Mouse (Mus musculus): ENCODE data around the gene Vps18.

Vps18 gene

DNA sequence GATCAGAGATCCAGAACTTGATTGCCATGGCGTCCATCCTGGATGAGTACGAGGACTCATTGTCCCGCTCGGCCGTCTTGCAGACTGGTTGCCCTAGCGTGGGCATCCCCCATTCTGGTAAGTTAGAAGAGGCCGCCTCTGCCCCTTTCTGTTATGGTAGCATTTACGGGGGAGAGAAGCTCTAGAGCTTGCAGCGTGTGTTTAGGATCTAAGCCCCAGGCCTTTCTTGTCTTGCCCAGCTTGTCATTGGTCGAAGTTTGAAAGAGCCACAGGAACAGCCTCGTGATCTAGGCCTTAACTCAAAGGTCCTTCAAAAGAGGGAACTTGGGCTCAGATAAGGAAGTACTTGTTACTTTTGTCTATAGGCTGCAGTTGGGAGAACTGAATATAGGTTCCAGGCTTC lies 475 bp downstream of the Vps18 start:
- DNase-seq (ENCODE audit: extremely low read depth, low read depth, low spot score): no peak

DNA sequence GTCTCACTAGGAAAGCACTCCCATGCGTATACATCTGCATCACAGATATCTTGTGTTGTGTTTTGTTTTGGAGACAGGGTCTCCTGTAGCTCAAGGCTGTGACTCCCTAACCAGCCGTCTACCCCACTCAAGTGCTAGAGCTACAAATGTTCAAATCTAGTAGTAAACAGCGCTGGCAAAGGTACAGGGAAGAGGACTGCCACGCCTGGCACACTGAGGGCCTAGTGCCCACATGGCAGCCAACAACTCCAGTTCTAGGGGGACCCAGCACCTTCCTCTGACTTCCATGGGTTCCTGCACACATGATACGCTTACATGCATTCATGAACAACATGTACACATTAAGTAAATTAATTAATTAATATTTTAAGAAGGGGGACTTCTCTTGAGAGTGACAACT lies 3.7 kb downstream of the Vps18 start:
- no peak for DNase-seq (ENCODE audit: extremely low read depth, low read depth, low spot score)

DNA sequence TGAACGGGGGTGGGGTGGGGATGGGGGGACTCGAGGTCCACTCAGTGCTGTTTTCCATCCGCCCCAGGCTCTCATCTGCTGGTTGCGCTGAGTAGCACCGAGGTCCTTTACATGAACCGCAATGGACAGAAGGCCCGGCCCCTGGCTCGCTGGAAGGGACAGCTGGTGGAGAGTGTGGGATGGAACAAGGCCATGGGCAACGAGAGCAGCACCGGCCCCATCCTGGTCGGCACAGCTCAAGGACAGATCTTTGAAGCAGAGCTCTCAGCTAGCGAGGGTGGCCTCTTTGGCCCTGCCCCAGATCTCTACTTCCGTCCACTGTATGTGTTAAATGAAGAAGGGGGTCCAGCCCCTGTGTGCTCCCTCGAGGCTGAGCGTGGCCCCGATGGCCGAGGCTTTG lies 4.3 kb downstream of the Vps18 start:
- no peak for DNase-seq (ENCODE audit: extremely low read depth, low read depth, low spot score)

DNA sequence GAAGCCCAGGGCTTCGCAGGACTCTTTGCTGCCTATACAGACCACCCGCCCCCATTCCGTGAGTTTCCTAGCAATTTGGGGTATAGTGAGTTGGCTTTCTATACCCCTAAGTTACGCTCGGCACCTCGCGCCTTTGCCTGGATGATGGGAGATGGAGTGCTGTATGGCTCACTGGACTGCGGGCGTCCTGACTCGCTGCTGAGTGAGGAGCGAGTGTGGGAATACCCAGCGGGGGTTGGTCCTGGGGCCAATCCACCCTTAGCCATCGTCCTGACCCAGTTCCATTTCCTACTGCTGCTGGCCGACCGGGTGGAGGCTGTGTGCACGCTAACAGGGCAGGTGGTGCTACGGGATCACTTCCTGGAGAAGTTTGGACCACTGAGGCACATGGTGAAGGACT lies 4.8 kb downstream of the Vps18 start:
- no peak for DNase-seq (ENCODE audit: extremely low read depth, low read depth, low spot score)

DNA sequence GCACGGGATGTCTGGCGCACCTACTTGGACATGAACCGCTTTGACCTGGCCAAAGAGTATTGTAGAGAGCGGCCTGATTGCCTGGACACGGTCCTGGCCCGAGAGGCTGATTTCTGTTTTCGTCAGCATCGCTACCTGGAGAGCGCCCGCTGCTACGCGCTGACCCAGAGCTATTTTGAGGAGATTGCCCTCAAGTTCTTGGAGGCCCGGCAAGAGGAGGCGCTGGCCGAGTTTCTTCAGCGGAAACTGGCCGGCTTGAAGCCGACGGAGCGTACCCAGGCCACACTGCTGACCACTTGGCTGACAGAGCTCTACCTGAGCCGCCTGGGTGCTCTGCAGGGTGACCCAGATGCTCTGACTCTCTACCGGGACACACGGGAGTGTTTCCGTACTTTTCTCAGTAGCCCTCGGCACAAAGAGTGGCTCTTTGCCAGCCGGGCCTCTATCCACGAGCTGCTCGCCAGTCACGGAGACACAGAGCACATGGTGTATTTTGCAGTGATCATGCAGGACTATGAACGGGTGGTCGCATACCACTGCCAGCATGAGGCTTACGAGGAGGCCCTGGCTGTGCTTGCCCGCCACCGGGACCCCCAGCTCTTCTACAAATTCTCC lies 5.3 kb downstream of the Vps18 start:
- DNase-seq (ENCODE audit: extremely low read depth, low read depth, low spot score): no peak

DNA sequence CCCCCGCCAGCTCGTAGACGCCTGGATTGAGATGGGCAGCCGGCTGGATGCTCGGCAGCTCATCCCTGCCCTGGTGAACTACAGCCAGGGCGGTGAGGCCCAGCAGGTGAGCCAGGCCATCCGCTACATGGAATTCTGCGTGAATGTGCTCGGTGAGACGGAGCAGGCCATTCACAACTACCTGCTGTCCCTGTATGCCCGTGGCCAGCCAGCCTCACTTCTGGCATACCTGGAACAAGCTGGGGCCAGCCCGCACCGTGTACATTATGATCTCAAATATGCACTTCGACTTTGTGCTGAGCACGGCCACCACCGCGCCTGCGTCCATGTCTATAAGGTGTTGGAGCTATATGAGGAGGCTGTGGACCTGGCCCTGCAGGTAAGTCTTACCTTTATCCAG lies 5.9 kb downstream of the Vps18 start:
- no peak for DNase-seq (ENCODE audit: extremely low read depth, low read depth, low spot score)

DNA sequence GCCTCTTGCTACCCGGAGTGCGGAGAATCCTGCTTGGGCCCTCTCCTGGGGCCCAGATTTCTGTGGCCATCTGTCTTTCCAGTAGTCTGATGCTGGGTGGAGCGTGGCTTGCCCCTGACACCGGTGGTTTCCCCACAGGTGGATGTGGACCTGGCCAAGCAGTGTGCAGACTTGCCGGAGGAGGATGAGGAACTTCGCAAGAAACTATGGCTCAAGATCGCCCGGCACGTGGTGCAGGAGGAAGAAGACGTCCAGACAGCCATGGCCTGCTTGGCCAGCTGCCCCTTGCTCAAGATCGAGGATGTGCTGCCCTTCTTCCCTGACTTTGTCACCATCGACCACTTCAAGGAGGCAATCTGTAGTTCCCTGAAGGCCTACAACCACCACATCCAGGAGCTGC lies 8.2 kb downstream of the Vps18 start:
- DNase-seq (ENCODE audit: extremely low read depth, low read depth, low spot score): no peak

DNA sequence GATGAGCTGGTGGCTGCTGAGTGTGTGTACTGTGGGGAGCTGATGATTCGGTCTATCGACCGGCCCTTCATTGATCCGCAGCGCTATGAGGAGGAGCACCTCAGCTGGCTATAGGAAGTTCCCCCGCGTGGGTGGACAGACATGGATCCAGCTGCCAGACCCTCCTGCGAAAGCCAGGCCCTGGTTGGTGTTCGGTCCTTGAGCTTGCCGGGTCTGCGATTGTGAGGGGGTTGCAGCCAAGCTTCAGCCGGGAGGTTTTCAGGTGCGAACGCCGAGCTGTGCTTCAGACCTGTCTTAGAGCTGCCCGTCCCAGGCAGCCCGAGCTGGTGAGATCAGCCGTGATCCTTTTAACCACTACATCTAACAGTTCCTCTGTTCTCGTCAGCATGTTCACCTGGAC lies 9.0 kb downstream of the Vps18 start:
- DNase-seq (ENCODE audit: extremely low read depth, low read depth, low spot score): no peak

DNA sequence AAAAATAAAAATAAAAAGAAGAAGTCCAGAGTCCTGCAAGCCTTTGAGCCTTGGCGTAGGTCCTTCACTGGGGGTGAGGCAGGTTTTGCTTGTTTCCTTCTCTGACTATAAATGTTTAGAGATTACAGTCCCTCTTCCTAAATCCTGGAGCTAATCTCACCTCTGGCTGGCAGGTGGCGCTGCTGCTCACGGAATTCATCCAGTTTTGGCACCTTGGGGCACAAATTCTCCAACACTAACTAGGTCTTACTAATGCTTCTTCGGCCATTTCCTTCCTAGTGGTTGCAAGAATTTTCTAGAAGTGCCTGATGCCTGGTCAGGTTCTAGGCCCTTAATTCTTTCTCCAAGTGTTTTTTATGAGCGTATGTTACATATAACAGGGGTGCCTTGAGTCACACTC lies 9.8 kb downstream of the Vps18 start:
- DNase-seq (ENCODE audit: extremely low read depth, low read depth, low spot score): no peak

DNA sequence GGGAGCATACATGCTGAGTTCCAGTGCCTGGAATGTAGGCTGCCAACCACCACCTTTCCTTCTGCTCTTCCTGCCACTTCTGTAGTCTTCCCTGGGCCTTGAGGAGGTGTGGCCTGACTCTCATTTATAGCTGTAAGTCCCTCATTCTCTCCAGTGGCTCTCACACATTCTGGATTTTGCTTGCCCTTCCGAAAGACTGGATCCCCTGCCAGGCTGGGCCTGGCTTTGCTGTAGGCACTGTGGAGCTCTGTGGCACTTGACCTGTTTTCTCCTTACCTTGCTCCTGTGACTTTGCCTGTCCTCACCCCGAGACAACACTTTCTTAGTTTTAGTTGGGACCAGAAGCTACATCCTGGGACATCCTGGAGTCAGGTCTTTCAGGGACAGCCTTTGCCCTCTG lies 10.3 kb downstream of the Vps18 start:
- no peak for DNase-seq (ENCODE audit: extremely low read depth, low read depth, low spot score)

DNA sequence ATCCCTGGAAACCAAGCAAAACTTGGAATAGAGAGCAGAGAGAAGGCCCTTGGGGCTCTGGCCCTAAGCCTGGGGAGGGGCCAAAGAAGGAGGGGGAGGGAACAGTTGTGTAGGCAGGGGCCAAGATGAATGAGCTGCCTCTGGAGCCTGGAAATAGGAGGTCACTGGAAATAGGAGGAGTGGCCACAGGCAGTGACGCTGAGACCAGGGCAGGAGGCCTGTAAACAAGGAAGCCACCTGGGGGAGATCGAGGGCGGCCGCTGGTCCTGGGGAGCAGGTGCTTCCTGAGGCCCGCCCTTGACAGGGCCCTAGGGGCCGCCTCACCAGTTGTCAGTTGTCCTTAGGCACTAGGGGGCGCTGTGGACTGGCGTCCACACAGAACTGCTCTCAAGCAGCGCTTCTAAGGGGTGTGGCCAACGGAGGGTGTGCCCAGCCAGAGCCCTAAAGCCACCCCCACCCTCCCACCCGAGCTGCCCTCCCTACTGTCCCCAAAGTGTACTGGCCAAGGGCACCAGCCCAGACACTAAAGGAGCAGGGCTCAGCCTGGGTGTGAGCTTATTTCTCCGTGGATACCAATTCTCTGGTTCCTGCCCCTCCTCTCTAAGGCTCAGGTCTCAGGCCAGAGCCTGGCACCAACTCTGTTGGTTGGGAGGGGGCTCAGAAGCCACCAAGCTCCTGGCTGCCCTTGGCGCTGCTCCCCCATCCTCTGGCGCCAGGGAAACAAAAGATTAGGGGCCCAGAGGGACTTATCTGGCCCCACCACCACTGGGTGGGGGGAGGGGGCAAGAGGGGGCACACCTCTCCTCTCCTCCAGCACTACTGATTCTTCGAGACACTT lies 11.7 kb downstream of the Vps18 start:
- no peak for DNase-seq (ENCODE audit: extremely low read depth, low read depth, low spot score)

DNA sequence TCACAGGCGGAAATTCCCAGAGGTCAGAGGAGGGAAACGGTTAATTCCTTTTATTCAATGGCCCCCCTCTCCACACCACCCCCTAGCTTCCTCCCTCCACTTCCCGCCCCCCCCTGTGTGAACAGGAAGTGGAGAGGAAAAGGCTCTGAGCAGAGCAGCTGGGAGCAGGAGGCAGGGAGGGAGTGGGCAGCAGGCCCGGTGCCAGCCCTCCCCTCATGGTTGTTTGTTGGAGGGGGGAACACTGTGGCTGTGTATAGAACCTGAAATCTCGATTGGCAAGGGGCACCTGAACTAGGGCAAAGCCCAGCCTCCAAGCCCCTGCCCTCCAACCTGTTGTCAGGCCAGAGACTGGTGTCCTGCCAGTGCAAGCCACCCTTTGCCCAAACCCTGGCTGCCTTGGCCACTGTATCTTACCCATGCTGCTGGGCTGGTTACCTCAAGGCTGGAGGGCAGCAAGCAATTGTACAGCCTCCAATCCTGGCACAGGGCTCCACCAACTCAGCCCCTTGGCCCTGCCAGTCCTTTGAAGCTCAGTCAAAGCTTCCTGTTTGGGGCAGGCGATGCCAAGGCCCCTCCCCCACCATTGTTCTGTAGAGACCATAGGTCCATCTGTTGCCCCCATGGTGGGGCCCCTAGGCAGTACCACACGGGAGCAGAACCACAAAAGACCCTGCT lies 12.4 kb downstream of the Vps18 start:
- no peak for DNase-seq (ENCODE audit: extremely low read depth, low read depth, low spot score)

DNA sequence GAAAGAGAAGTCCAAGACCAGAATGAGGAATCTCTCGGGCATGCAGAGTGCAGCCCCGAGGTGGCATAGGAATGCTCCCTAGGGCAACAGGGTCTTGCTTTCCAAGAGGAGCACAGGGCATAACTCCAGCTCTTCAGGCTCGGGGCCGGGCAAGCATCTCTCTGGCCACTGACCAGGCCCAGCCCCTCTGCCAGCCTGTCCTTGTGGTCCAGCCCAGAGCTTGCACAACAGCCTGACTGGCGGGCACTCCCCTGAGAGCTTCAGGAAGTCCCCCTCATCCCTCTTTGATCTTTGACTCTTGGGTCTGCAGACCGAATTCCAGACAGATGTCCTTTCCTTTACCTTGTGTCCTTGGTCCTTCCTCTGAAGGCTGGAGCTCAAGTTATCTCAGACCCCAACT lies 14.3 kb downstream of the Vps18 start:
- no peak for DNase-seq (ENCODE audit: extremely low read depth, low read depth, low spot score)

DNA sequence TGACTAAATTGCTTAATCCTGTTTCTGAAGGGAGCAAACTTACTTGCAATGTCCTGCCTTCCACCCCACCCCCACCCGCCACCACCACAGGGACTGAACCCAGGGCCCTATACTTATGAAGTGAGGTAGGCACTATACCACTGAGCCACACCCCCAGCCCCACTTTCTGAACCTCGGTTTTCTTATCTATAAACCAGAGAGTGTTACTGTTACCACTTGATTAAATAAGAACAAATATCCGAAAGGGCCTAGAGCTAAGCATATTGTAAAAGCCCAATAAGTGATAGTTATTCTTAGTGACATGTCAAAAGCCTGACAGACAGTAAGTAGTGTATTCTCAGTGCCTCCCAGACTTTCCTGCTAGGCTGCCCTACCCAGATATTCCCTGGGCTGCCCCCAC lies 15.9 kb downstream of the Vps18 start:
- DNase-seq (ENCODE audit: extremely low read depth, low read depth, low spot score): no peak

DNA sequence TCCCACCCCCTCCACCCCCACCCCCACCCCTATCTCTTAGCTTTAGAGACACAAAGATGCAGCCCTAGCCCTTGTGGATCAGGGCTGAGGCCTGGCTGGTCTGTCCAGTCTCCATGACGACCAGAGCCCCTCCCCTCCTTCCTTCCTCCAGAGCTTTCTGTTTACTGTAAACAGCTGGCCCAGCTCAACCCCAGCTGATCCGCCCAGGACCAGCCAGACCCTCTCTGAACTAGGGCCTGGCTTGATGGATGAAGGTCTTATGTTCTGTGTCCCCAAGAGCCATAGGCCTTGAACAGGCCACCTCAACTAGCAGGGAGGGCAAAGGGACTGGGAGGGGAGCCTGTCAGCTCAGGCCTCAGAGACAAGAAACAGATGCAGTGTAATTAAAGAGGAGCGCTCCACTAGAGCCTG lies 16.3 kb downstream of the Vps18 start:
- no peak for DNase-seq (ENCODE audit: extremely low read depth, low read depth, low spot score)

DNA sequence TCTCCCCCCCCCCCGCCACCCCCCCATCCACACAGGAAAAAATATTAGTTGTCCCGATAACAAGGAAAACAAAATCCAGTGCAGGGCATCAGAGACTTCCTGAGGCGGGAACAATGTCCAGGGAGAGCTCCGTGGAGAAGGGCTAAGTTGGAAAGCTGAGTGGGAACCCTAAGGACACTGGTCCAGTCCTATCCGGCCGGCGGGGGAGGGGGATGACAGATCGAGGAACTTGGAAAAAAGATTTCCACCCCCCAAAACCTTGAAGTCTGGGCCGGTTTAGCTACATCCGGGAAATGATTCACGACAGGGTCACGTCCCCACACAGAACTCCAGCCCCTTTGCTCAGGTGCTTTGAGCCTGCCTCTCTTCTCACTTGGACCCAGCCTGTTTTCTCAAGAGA lies 23.0 kb downstream of the Vps18 start:
- no peak for DNase-seq (ENCODE audit: extremely low read depth, low read depth, low spot score)

DNA sequence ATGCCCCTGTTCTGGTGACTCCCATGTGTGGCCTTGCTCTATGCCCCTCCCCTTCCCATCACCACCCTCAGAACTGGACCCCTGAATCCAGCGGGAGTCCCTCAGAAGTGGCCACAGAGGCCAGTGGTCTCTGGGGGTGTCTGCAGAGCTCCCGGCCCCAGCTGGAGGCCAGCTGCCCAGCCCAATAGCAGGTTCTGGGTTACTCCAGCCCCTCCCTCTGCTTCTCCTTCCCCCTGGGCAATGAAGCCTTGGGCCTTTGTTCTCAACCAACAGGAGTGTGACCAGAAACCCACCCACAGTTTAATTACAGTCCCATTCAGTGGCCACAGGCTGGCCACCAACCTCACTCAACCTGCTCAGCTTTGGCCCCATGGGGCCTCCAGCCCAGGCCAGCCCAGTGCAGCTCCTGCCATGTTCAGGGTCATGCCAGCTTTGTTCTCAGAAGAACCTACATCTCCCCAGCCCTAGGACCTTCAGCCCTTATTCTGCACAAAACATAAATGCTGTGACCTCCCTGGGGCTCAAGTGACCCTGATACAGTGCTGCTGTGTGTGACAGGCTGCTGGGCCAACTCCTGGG lies 23.9 kb downstream of the Vps18 start:
- no peak for DNase-seq (ENCODE audit: extremely low read depth, low read depth, low spot score)

DNA sequence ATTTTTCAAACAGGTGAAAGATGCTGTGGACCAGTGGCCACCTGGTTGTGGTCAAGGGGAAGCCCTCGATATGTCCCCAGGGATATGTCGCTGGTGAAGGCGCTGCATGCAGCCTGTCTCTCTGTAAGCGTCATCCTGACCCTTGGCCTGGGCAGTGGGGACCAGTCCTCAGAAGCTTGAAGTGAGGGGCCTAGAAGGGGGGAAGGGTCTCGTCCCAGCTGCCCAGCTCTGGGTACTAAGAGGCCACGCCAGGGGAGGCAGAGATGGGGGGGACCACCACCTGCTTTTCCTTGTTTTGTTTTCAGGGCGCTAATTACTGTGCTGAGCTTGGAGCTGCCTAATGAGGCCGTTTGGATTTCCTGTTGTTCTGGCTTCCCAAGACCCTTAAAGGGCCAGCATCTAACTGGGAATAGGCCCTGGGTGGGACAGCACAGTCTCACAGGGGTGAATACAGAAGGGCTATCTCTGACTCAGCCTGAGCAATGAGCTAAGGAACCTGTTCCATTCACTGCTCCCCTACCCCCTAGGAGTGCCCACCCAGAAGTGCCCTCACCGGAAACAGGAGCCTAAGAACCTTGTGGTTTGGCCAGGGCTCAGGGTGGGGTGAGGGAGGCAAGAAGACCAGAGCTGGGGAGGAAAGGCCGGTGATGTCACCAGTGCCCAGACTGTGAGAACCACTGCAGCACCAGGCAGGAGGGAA lies 25.4 kb downstream of the Vps18 start:
- no peak for DNase-seq (ENCODE audit: extremely low read depth, low read depth, low spot score)

DNA sequence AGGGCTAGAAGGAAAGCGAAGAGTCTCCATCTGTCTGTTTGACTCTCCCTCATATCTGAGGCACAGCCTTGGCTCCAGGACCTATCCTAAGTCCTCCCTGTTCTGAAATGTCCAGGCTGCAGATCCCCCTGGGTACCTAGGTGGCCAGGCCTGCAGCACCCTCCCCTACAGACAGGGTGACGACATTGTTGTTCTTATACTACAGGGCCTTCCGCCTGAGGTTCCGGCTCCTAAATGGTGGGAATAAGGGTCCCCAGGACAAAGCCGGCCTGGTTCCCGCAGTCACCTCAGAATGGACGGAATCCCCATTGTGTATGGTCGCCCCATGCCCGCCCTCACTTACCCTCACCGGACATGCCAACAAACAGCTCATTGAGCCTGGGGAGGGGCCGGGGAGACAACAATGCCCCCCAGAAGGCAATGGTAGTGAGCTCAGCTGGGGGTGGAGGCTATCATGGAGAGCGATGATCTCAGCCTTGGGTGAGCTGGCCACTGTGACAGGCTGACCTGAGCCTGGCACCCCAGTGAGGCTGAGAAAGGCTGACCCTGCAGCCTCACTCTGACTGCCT lies 26.3 kb downstream of the Vps18 start:
- DNase-seq (ENCODE audit: extremely low read depth, low read depth, low spot score): no peak

DNA sequence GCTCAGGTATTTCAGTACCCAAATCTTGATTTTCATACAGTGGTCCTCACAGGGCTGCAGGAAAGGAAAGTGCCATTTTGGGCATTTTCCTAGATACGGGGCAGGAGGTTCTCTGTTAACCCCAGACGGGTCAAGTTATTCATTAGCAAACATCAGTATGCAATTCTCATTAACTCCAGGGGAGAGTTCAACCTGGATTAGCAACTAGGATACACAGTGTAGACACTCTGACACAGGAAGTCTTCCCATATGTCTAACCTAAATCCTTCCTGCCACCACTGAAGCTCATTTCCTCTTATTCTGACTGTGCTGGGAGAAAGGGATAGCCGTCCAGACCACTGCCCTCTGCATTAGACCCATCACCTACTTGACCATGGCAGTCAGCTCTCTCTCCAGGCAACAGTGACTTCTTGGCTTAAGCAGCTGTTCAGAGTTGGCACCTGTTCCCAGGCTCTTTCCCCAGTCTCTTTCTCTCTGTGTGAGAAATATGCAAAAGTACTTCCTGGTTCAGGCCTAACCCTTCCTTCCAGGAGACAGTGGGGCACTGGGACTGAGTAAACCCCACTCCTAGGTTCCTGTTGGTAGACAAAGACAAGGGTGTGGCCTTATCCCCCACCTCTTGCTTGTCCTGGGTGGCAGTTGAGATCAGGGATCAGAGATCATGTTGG lies 29.6 kb downstream of the Vps18 start:
- DNase-seq (ENCODE audit: extremely low read depth, low read depth, low spot score): no peak
